Mouse (Mus musculus) large intestine, adult 2 months (tissue): Measurements from ENCODE around the gene Dynll1. TPM values are rescaled to one million over a fixed set of nuclear protein-coding genes. Genes with fewer than 3 reads are reported as not detected.

Experiments
- DNase-seq: peaks from one replicate; pipeline ENCODE4 v3.0.0-alpha.2; 2012; ENCODE audit warnings: low read depth, low spot score
- WGBS: fragments of 180-500 bp; shearing (Covaris S2); methylation state at CpG from one replicate; pipeline ENCODE4 v1.1.7; 2018; 5-methylcytosine and 5-hydroxymethylcytosine counted together
- polyA plus RNA-seq: library from polyadenylated mRNA; depleted of rRNA; stranded (reverse); fragments of >200 nt; gene quantifications from 2 replicates; pipeline ENCODE4 v1.2.3, GENCODE M21; 2012; rRNA removed

Gene Dynll1
- 147 and 222 TPM in 2 replicates for polyA plus RNA-seq

DNA sequence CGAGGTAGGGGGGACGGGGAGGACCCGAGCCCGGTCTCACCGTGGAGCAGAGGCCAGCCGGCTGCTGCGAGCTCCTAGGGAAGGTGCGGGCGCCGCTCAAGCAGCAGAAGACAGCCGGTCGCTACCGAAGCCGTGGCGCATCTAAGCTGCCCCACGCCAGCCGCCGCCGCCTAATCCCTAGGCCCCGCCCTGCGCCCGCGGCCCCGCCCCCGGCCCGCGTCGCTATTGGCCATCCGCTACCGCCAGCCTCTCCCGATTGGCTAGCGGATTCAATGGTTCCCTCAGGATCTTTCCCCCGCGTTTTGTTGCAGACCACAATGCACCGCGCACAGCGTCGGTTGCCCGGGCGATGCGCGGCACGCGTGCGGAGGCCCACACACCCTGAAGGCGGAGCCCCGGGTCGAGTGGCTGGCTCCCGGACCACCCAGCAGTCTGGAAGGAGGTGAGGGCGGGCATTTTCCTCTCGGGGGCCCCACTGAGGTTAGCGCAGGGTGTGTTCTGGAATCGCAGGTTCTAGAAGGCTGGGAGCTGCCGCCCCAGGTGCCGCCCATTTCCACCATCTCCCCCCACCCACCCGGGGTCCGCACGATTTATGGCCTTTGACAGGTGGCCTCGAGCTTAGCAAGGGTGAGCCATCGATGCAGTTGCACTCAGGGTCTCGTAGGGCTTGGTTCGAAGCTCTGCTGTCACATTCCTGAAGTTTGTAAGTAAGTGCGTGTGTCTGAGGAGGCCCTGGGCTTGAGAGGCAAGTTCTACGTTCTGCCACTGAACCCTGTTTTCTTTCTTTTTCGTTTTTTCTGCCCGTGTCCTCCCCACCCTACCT lies at the start of gene Dynll1:
TSS of gene Dynll1 (minus strand) at position 208 of the 823 bp plus-strand sequence.
- WGBS, result under 1% methylated on average over 66 of the region's 66 CpGs
- peak; percentile 81 for DNase-seq

- no peak for DNase-seq
- under 1% methylated on average over 18 of the region's 18 CpGs for WGBS
Measured at GRCm38 (mm10) chr5:115349225-115349555, 48.4 kb upstream of the Dynll1 start.

DNA sequence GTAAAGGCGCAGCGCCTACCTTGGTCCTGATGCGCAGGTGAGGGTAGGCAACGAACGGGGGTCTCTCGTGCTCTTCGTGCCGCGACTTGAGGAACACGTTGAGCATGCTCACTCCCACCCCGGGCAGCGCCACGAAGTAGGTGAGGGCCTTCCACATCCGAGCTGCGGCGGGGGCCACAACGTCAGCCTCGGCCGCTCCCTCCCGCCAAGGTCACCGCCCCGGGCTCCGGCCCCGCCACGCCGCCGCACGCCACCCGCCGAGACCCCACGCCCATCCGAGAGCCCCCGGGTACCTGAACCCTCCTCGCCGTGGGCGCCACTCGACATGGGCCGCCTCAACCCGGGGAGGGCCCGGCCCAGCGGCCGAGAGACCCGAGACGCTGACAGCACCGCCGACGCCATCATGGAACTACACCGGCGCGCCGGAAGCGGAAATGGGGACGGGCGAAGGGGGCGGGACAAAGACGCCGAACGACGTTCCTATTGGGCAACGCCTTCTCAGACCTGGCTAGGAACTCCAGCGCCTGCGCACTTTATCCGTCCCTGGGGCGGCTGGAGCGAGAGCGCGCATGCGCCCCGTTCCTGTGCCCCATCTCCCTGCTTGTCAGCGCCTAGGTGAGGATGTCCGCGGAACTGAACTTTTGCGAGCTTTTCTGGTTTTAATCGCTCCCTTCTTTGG lies 47.9 kb upstream of the Dynll1 start, which contains the start of gene Cox6a1:
TSS of gene Cox6a1 (minus strand) at position 436 of the 679 bp plus-strand sequence.
- WGBS, result under 1% methylated on average over 74 of the region's 74 CpGs
- peak; percentile 87 for DNase-seq

DNA sequence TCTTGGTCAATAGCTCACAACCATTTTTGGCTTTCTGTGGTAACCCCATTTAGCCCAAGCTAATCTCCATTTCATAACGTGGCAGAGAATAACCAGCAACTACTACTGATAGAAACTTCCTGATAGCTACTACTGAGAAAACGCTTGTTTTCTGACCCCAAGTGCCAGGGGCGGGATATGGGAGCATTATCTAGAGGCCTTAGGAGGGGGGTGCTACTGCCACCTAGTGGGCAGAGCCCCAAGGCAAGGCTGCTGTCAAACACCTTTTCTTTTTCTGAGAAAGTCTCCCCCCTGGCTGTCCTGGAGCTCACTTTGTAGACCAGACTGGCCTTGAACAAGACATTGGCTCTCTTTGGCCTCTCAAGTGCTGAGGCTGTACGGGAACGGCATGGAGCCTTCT lies 46.8 kb upstream of the Dynll1 start:
- WGBS, result 0% methylated on average over 5 of the region's 5 CpGs
- DNase-seq, result peak; percentile 53

- no peak for DNase-seq
- WGBS, result 7% methylated on average over 36 of the region's 36 CpGs
Measured at GRCm38 (mm10) chr5:115341314-115342165, 40.7 kb upstream of the Dynll1 start.

- no peak for DNase-seq
- WGBS, result under 1% methylated on average over 62 of the region's 62 CpGs
Measured at GRCm38 (mm10) chr5:115340577-115341313, 39.9 kb upstream of the Dynll1 start, which contains the start of the genes Gatc and Triap1. Gene Gatc (minus strand): TSS chr5:115341178. Gene Triap1 (plus strand): TSS chr5:115341225.

DNA sequence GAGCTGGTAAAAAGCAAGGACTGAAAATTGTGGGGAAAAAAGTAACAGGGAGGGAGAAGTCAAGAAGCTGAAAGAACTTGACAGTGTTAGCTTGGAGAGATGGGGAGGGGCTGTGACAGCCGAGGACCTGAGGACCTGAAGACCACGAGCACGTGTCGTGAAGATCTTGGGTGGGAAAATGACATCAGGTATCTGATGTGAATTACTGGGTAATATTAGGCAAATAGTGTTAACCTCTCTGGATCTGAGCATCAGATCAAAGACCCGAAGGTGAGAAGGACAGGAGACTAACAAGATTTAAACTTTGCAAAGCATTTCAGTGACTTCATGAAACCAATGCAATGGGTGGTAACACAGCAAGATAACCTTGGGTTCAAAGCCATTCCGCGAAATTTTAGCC lies 39.2 kb upstream of the Dynll1 start:
- no peak for DNase-seq
- 10% methylated on average over 7 of the region's 7 CpGs for WGBS

- 62% methylated on average over 3 of the region's 3 CpGs for WGBS
- no peak for DNase-seq
Measured at GRCm38 (mm10) chr5:115333626-115334025, 32.8 kb upstream of the Dynll1 start.

- no peak for DNase-seq
- 81% methylated on average over 9 of the region's 9 CpGs for WGBS
Measured at GRCm38 (mm10) chr5:115330955-115331354, 30.2 kb upstream of the Dynll1 start.

DNA sequence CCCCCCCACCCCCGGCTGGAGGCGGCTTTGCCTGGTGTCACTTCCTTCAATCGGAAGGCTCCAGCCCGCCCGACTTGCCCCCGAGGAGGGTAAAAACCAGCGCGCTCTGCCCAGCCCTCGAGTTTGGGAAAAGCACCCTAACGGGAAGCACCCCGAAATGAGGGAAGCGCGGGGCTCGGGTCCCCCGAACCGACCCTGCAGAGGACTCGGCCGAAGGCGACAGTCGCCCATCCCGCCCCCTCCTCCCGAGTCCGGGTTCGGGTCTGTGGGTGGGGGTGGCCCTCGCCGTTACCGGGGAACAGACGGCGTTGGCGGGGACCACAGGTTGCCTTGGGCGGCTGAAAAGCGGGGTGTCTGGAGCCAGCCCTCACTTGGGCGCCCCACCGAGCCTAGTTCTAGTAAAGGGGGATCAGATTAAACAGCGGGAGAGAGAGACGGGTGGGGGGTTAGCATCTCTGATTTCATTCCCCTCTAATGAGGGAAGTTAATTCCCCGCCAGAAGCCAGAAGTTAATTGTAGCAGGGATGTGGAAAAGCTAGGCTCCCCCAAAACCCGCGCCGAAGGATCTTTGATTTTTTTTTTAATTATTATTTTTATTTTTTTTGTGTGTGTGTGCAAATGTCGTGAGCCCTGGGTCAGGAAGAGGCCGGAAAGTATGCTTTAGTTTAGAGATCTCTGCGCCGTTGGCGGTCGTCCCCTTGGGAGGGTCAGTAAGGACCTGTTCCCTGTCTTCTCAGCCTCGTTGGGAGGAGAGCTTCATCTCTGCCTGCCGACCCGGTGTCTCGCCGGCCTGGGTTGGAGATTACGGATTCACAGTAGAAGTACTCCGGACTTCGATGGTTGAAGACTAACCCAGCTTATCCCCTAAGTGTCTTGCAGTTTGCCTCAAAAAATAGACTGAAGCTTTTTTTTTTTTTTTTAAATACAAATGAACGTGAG lies 27.1 kb upstream of the Dynll1 start:
- 1% methylated on average over 55 of the region's 55 CpGs for WGBS
- no peak for DNase-seq

- no peak for DNase-seq
- under 1% methylated on average over 89 of the region's 97 CpGs for WGBS
Measured at GRCm38 (mm10) chr5:115326875-115327609, 26.2 kb upstream of the Dynll1 start, which contains the start of gene Srsf9. Gene Srsf9 (plus strand): TSS chr5:115327177.

DNA sequence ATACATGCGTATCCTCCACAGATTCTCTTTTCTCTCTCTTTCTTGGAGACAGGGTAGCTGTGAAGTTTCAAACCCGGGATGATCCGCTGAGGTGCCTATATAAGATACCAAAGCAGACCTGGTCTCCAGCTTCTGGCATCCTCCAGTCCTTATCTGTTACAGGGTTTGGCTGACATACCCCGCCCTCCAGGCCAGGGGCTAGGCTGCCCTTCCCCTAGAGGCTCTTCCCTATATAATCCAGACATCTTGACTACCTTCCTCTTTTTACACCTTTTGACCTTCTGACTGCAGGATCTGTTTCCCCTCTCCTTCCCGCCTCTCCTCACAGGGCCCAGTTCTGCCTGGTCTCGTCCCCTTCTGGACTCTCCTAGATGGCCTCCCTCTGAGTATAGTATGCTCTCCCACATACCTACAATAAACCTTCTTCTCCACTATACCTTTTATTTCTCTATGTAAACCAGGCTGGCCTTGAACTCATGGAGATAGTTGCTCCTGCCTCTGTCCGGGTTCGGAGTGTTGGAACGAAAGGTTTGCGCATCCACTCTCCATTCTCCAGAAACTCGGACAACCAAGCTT lies 25.5 kb upstream of the Dynll1 start:
- no peak for DNase-seq
- WGBS, result 17% methylated on average over 11 of the region's 11 CpGs

DNA sequence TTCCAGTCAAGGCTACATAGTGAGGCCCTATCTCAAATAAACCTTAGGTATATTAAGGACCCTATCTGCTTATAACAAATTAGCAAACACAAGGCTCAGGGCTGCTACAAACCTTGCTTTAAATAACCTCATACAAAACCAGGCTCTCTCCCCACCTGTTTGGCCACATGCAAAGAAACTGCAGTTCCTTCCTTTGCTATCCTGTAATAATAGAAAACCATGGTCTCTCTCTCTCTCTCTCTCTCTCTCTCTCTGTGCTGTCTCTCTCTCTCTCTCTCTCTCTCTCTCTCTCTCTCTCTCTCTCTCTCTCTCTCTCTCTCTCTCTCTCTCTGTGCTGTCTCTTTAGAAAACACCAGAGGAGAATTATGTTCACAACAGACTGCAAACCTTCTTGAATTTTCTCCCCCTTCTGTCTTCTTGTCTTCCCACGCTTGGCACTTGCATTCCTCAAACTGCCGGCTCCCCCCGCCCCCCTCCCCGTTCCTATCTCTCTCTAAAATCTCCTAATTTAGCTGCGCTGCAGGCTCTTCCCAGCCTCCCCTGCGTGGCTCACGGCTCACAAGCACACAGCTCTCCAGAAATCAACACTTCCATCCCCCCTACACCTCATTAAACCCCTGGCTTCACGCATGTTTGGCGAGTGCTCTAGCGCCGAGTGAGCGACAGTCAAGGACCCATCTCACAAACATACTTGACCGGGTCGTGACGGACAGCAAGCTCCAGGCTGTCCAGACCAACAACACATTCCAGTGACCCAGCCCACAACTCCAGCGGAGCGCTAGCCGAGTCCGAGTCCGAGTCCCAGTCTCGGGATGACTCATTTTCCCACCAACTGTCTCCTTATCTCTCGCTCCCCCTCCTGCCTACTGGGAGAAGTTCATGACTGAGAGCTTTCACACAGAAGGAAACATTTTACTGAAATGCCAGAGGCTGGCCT lies 18.5 kb upstream of the Dynll1 start:
- 4% methylated on average over 22 of the region's 22 CpGs for WGBS
- DNase-seq, result no peak

- DNase-seq, result no peak
- 14% methylated on average over 10 of the region's 10 CpGs for WGBS
Measured at GRCm38 (mm10) chr5:115317645-115318328, 17.0 kb upstream of the Dynll1 start.

- no peak for DNase-seq
- 20% methylated on average over 14 of the region's 14 CpGs for WGBS
Measured at GRCm38 (mm10) chr5:115316968-115317644, 16.3 kb upstream of the Dynll1 start.
